Mouse (Mus musculus) liver, embryonic 18 days (tissue): ENCODE measurements around the gene Nlrc4. TPM values are rescaled to one million over a fixed set of nuclear protein-coding genes. Genes with fewer than 3 reads are reported as not detected.

Experiments used
- polyA plus RNA-seq: library from polyadenylated mRNA; depleted of rRNA; stranded (reverse); fragments of >200 nt; gene quantifications from 2 replicates; pipeline ENCODE4 v1.2.3, GENCODE M21; 2012; rRNA removed

The Nlrc4 gene
- polyA plus RNA-seq = 0.38 and 0.40 TPM in 2 replicates

DNA sequence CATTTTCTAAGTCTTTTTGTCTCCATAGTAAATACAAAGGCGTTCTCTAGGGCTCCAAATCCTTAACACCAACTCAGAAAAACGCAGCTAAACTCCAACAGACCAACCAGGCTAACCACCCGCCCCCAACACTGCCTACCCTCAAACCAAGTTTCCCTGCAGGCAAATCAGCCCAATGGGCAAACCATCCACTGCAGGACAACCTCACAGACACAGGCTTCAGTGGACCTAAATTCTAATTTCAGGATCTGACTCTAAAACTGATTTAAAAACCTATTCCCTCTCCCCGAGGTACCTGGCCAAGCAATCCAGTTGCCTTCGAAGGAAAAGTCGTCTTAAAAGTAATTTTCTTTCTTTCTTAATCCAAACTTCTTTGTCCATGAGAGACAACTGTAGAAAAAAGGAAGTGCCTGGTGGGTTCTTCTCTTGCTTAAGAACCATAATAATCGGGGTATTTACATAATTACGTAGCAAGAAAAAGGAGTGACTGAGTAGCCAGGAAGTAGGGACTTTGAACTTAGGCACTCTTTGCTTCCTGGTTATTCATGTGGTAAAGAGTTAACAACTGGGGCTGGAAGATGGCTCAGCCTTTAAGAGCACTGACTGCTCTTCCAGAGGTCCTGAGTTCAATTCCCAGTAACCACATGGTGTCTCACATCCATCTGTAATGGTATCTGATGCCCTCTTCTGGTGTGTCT, at the start of gene Nlrc4:
Gene Nlrc4 (minus strand): TSS at position 432 of the 698 bp plus-strand sequence.

DNA sequence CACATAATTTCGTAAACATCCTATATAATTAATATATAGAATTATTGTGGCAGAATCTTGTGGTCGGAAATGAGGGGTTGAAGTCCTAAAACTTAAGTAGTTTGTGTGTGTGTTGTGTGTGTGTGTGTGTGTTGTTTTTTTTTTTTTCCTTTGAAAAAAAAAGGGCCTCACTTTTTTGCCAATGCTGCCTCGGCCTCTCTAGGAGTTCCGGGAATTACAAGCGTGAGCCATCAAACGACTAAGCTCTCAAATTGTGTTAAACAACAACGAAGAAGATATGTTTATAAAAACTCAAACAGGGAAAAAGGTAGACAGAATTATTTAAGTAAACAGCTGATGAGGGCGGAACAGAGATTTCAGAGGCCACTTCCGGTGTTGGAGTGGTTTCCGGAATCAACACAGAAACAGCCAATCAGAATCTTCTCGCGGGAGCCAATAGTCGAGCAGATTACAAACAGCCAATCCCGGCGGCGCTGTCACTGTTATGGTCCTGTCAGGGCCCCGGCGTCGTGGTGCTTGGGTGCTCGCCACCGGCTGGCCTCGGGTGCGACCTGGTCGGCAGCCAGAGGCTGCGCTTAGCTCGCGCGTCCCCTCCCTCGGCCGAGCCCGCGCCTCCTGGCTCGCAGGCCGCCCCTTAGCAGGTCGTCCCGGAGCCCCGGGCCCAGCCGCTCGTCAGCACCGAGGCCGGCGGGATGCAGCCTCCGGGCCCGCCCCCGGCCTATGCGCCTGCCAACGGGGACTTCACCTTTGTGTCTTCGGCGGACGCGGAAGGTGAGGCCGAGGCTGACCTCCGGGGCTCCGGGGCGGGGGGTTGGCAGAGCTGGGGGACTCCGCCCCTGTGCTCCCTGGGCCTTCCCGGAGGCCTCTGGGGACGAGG, 30.3 kb upstream of the Nlrc4 start, which contains the start of gene Yipf4:
Gene Yipf4 (plus strand): TSS at position 470 of the 877 bp plus-strand sequence.

GRCm38 (mm10) chr17:74395383-74396065, 63.4 kb downstream of the Nlrc4 start, which contains the start of gene Slc30a6:
TSS of gene Slc30a6 (plus strand) at chr17:74395608.

Other genes starting within 250 kb of the Nlrc4 start
- gene Memo1, start 163.6 kb downstream of the Nlrc4 start, polyA plus RNA-seq = 30.8 and 31.1 TPM in 2 replicates
- gene Dpy30, start 135.2 kb downstream of the Nlrc4 start, polyA plus RNA-seq = 60.8 and 61.2 TPM in 2 replicates
- gene Spast, start 120.2 kb downstream of the Nlrc4 start, polyA plus RNA-seq = 3.8 and 4.2 TPM in 2 replicates
- 10.0 and 11.4 TPM in 2 replicates for gene Slc30a6, start 63.5 kb downstream of the Nlrc4 start, polyA plus RNA-seq
- 24.1 and 25.5 TPM in 2 replicates for gene Yipf4, start 30.4 kb upstream of the Nlrc4 start, polyA plus RNA-seq
- gene Birc6, start 69.2 kb upstream of the Nlrc4 start, polyA plus RNA-seq = 22.1 and 25.7 TPM in 2 replicates